Mouse (Mus musculus): Measurements from ENCODE around the gene Gja4. TPM values are rescaled to one million over a fixed set of nuclear protein-coding genes. Genes with fewer than 3 reads are reported as not detected.

Gja4 gene
- polyA plus RNA-seq, 1 experiment = 2.4 TPM

- no peak overlapping the region for H3K27ac ChIP-seq (ENCODE audit: control insufficient read depth, insufficient read depth, low read depth, low read length)
- H3K4me1 ChIP-seq (ENCODE audit: control insufficient read depth, insufficient read depth, low read length) = no peaks in the 10 kb centered on the region
- no peaks in the 10 kb centered on the region for H3K36me3 ChIP-seq (ENCODE audit: control insufficient read depth, insufficient read depth, low read length)
- TF ChIP-seq POLR2A (IDR thresholded peaks at IDR 0.05; ENCODE audit: control insufficient read depth, low read depth, low read length) = no peak
- TF ChIP-seq CTCF (IDR thresholded peaks at IDR 0.05; ENCODE audit: control insufficient read depth, insufficient read depth, insufficient replicate concordance, low read depth, low read length) = no peak
- no peaks in the 10 kb centered on the region for H3K27me3 ChIP-seq (ENCODE audit: control insufficient read depth, insufficient read depth, low read length)
- H3K4me3 ChIP-seq (ENCODE audit: control insufficient read depth, low read depth, low read length) = no peak overlapping the region
These were observed 10.0 kb downstream of the Gja4 start for GRCm38 (mm10) chr4:127303796-127304195.

- Histone ChIP-seq H3K27me3 (ENCODE audit: control insufficient read depth, insufficient read depth, low read length) (no peaks in the 10 kb centered on the region), H3K4me3 (ENCODE audit: control insufficient read depth, low read depth, low read length) (no peak overlapping the region), H3K27ac (ENCODE audit: control insufficient read depth, insufficient read depth, low read depth, low read length) (no peak overlapping the region), H3K36me3 (ENCODE audit: control insufficient read depth, insufficient read depth, low read length) (no peaks in the 10 kb centered on the region), H3K4me1 (ENCODE audit: control insufficient read depth, insufficient read depth, low read length) (no peaks in the 10 kb centered on the region)
- TF ChIP-seq POLR2A (IDR thresholded peaks at IDR 0.05; ENCODE audit: control insufficient read depth, low read depth, low read length) (no peak), CTCF (IDR thresholded peaks at IDR 0.05; ENCODE audit: control insufficient read depth, insufficient read depth, insufficient replicate concordance, low read depth, low read length) (no peak)
These were observed 13.3 kb downstream of the Gja4 start for GRCm38 (mm10) chr4:127300503-127300902.

- H3K27ac ChIP-seq (ENCODE audit: control insufficient read depth, insufficient read depth, low read depth, low read length) = no peak overlapping the region
- no peak for TF ChIP-seq POLR2A (IDR thresholded peaks at IDR 0.05; ENCODE audit: control insufficient read depth, low read depth, low read length)
- no peak for TF ChIP-seq CTCF (IDR thresholded peaks at IDR 0.05; ENCODE audit: control insufficient read depth, insufficient read depth, insufficient replicate concordance, low read depth, low read length)
- H3K4me1 ChIP-seq (ENCODE audit: control insufficient read depth, insufficient read depth, low read length) = no peaks in the 10 kb centered on the region
- H3K36me3 ChIP-seq (ENCODE audit: control insufficient read depth, insufficient read depth, low read length) = no peaks in the 10 kb centered on the region
- H3K4me3 ChIP-seq (ENCODE audit: control insufficient read depth, low read depth, low read length) = no peak overlapping the region
- no peaks in the 10 kb centered on the region for H3K27me3 ChIP-seq (ENCODE audit: control insufficient read depth, insufficient read depth, low read length)
These were observed 21.2 kb downstream of the Gja4 start for GRCm38 (mm10) chr4:127292631-127293030.

DNA sequence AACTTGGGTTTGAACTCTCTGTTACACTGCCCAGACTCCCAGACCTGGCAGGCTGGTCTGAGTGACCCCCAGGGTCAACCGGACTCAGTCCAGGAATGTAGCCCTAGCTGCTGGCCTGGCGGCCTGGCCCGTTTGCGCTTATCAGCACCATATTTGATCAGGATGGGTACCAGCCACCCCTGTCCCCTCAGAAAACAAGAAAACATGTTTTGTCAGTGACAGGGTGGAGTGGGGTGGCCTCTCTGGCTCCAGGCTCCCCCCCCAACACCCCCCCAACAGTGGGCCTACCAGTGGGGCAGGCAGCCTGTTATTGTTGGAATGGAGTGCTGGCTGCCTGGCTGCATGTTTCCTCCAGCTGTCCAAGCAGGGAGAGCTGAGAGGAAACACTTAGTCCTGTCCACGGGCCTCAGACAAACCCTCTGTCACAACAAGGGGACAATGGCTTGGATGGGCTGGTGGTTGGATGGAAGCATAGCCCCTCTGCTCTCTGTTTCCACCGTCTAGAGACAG, 24.7 kb downstream of the Gja4 start:
- H3K36me3 ChIP-seq (ENCODE audit: control insufficient read depth, insufficient read depth, low read length) = no peaks in the 10 kb centered on the region
- no peaks in the 10 kb centered on the region for H3K4me1 ChIP-seq (ENCODE audit: control insufficient read depth, insufficient read depth, low read length)
- TF ChIP-seq CTCF (IDR thresholded peaks at IDR 0.05; ENCODE audit: control insufficient read depth, insufficient read depth, insufficient replicate concordance, low read depth, low read length) (no peak), POLR2A (IDR thresholded peaks at IDR 0.05; ENCODE audit: control insufficient read depth, low read depth, low read length) (no peak)
- H3K27me3 ChIP-seq (ENCODE audit: control insufficient read depth, insufficient read depth, low read length) = no peaks in the 10 kb centered on the region
- H3K4me3 ChIP-seq (ENCODE audit: control insufficient read depth, low read depth, low read length) = no peak overlapping the region
- H3K27ac ChIP-seq (ENCODE audit: control insufficient read depth, insufficient read depth, low read depth, low read length) = no peak overlapping the region

DNA sequence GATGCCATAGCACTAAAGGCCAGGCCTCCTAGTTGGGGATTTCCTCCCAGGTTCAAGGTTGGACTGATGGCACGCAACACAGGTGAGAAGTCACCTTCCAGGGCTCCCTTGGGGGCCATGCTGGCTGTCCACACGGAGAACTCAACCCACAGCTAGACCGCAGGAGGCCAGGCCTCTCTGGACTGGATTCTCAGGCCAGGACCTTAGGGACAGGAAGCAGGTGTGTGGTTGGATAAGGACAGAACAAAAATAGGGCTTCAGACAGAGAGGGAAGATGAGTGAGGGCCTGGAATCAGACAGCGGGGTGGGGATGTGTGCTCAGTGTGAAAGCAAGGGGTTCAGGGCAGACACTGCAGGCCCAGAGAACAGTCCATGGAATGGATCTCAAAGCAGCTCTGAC, 26.9 kb downstream of the Gja4 start:
- no peaks in the 10 kb centered on the region for H3K4me1 ChIP-seq (ENCODE audit: control insufficient read depth, insufficient read depth, low read length)
- TF ChIP-seq POLR2A (IDR thresholded peaks at IDR 0.05; ENCODE audit: control insufficient read depth, low read depth, low read length) = no peak
- TF ChIP-seq CTCF (IDR thresholded peaks at IDR 0.05; ENCODE audit: control insufficient read depth, insufficient read depth, insufficient replicate concordance, low read depth, low read length) = no peak
- H3K4me3 ChIP-seq (ENCODE audit: control insufficient read depth, low read depth, low read length) = no peak overlapping the region
- H3K27ac ChIP-seq (ENCODE audit: control insufficient read depth, insufficient read depth, low read depth, low read length) = no peak overlapping the region
- H3K27me3 ChIP-seq (ENCODE audit: control insufficient read depth, insufficient read depth, low read length) = no peaks in the 10 kb centered on the region
- H3K36me3 ChIP-seq (ENCODE audit: control insufficient read depth, insufficient read depth, low read length) = no peaks in the 10 kb centered on the region

GRCm38 (mm10) chr4:127279241-127279640, 34.6 kb downstream of the Gja4 start:
- Histone ChIP-seq H3K4me3 (ENCODE audit: control insufficient read depth, low read depth, low read length) (no peak overlapping the region), H3K27ac (ENCODE audit: control insufficient read depth, insufficient read depth, low read depth, low read length) (no peak overlapping the region), H3K36me3 (ENCODE audit: control insufficient read depth, insufficient read depth, low read length) (no peaks in the 10 kb centered on the region), H3K27me3 (ENCODE audit: control insufficient read depth, insufficient read depth, low read length) (no peaks in the 10 kb centered on the region), H3K4me1 (ENCODE audit: control insufficient read depth, insufficient read depth, low read length) (no peaks in the 10 kb centered on the region; the same call in 1 of the 2 replicates)
- TF ChIP-seq POLR2A (IDR thresholded peaks at IDR 0.05; ENCODE audit: control insufficient read depth, low read depth, low read length) (no peak), CTCF (IDR thresholded peaks at IDR 0.05; ENCODE audit: control insufficient read depth, insufficient read depth, insufficient replicate concordance, low read depth, low read length) (no peak)

- TF ChIP-seq CTCF (IDR thresholded peaks at IDR 0.05; ENCODE audit: control insufficient read depth, insufficient read depth, insufficient replicate concordance, low read depth, low read length) = no peak
- no peak for TF ChIP-seq POLR2A (IDR thresholded peaks at IDR 0.05; ENCODE audit: control insufficient read depth, low read depth, low read length)
- no peak overlapping the region for H3K27ac ChIP-seq (ENCODE audit: control insufficient read depth, insufficient read depth, low read depth, low read length)
These were observed 35.3 kb downstream of the Gja4 start for GRCm38 (mm10) chr4:127278451-127279001.

More at GRCm38 (mm10) chr4:127278451-127279001, 35.3 kb downstream of the Gja4 start:
- Histone ChIP-seq H3K36me3 (ENCODE audit: control insufficient read depth, insufficient read depth, low read length) (no peaks in the 10 kb centered on the region), H3K27me3 (ENCODE audit: control insufficient read depth, insufficient read depth, low read length) (no peaks in the 10 kb centered on the region), H3K4me3 (ENCODE audit: control insufficient read depth, low read depth, low read length) (no peak overlapping the region), H3K4me1 (ENCODE audit: control insufficient read depth, insufficient read depth, low read length) (no peaks in the 10 kb centered on the region; the same call in 1 of the 2 replicates)

Measured in testis, adult 2 months (tissue).